Mouse (Mus musculus) thymus, postnatal 10 days (tissue): ENCODE data around the gene Myo9a.
A peak's percentile ranks its signal among the peaks of the same experiment; 100 is the strongest.

Experiments used
- DNase-seq, 2 experiments: peaks; one replicate each; pipeline ENCODE4 v3.0.0; 2021; ENCODE audit warnings: low spot score in 2 of 2

Myo9a gene

DNA sequence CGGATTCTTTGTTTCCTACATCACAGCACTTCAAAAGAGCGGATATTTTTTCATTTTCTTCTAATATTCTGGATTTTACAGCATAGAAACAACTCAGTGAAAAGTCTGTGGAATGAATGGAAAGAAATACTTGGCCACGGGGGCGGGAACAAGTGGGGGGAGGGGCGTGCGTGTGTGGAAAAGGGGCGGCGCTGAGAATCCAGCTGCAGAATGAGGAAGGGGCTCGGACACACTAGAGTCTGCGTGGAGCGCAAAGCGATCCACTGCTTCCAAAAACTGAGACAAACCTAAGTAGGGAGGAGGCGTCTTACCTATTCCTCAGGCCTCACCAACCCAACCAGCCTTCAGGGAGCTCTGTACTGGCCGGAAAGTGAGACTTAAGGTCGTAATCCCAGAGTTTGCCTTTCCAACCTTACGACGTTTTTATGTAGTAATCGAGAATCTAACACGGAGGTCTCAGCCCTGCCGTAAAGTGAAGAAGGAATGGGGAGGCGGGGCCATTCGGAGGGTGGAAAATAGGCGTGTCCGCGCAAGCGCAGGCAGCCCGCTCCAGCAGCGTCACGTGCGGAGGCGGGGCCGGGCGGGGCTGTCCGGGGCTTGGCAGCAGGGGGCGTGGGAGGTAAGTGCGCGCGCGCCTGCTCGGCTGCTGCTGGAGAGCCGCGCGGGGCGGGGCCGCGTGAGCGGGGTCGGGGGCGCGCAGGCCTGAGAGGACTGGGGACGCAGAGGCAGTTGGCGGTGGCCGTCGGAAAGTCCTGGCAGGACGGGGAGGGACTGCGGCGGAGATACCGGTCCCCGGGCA lies at the start of gene Myo9a, which contains the start of gene Senp8:
Myo9a (plus strand) TSS at position 630 of the 799 bp plus-strand sequence.
Senp8 (minus strand) TSS at position 444 of the 799 bp plus-strand sequence.
- DNase-seq = peak; percentile 98 to 100

DNA sequence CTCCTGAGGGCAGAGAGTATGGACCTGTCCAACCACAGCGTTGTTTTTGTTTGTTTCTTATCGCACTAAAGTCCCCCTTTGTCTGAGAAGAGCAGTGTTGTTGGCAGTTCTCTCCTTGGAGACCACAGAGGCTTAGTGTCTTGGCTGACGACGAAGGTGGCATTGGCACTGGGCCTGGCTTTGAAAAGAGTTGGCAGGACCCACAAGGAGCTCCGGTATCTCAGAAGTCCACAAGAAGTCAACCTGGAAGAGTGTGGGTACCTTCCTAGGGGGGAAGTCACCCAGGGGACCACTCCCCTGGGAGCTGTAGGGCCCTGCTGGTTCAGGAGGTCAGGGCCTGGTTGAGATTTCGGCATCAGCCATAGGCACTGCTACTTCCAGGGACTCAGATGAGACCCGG lies 49.6 kb upstream of the Myo9a start:
- DNase-seq = no peak

DNA sequence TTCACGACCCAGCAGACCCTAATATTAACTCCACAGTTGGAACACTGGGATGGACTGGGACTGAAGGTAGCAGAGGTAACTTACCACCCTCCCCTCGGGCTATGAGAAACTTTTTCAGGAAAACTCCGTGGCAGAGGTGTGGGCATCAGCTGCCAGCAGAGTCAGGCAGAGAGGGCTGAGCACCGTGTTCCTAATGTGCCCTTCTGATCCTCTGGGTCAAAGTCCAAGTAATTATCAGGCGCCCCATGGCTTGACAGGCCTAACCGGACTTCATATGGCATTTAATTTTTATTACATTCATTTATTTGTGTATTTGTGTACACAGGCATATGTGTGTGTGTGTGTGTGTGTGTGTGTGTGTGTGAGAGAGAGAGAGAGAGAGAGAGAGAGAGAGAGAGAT lies 47.6 kb upstream of the Myo9a start:
- no peak for DNase-seq

DNA sequence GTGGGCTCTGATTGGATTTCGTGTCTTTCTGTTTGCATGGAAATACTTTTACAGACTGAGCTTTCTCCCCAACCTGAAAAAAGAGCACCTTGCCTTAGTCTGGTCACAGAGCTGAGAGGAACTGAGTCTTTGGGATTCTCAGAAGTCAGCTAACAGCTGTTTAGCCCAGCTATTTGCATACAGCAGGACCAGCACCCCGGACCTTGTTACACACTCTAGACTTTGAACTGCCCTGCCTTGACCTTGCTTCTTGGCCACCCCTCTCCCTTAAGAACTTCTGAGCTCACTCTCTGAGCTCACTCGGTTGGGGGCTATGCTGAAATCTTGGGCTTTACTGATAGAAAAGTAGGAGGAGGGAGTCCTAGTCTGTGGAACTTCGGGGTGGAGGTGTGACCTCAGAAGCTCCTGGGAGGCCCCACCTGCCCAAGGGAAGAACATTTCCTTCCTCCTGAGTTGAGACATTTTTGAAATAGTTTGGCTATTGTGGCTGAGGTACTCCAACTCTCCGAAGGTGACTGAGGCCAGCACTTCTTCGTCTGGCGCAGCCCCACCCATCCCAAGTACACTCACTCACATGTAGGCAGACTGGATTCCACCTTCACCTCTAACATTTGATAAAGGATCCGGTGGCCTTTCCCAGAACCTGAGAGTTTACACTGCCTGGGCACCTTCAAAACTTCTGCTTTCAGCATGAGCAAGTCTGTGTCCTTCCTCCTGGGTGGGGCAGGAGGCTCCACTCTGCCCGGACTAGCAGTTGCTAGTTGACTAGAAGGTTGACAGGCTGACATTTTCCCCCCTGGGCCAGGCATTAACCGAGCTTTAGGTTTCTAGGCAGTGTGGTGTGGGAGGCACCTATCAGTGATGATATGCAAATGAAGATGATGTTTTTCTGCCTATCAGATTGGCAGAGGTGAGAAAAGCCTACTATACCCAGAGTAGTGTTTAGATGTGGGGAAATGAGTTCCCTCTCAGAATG lies 43.6 kb upstream of the Myo9a start:
- DNase-seq = peak in 1 of 2 experiments; percentile 13

DNA sequence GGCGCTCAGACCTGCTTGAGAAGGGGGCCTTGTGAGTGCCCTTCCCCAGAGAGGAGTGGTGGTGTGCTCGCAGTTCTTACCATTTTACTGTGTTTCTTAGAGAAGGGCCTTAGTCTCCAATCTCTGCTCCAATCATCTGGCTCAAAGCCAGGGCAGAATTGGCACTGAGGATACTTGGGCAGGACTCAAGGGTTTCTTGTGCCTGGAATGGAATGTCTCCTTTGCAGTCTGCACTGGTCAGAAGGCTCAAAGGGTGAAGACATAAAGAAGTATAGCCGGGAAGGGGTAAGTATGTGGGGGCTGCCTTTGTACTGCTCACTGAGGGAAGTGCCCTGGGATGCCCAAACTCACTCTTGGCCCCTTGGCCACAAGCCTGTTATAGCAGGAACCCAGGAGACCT lies 41.5 kb upstream of the Myo9a start:
- DNase-seq = no peak

DNA sequence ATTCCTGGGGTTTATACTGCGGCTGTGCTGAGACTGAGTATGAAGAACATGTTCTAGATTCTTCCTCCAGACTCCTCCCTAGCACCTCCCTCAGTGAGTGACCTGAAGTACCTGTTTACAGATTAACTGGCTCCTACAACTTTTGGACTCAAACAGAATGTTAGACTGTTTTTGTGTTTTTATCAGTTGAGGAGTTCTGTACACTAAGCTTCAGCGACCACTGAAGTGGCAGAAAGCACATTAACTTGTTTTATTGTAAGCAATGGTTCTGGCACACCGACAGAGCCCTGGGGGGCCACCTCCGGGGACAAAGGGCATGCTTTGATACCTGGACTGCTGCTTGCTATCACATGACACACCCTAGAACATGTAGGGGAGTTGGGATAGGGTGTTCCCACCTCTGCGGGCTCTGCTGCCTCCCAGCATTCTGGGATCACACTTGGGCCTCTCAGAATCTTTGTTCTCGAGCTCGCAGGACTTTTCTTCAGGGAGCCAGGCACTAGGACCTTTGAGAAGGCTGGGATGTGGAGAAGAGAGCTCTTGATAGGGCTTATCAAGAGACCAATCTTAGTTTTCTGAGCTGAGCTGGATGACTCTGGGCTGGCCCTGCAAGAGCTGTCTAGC lies 34.3 kb upstream of the Myo9a start:
- no peak for DNase-seq

DNA sequence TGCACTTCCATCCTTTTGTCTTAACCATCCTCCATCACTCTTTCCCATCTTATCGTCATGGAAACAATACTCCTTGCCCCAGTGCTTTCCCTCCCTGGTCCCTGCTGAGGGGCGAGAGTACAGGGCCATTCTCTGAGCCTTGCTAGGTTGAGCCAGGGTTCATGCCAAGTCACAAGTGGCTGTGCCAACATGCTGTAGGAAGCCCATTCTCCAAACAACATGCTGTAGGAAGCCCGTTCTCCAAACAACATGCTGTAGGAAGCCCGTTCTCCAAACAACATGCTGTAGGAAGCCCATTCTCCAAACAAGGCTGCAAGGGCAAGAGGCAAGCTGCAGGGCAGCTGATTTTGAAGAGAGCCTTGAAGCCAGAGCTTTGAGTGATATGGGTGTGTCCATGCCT lies 32.5 kb upstream of the Myo9a start:
- DNase-seq = no peak

DNA sequence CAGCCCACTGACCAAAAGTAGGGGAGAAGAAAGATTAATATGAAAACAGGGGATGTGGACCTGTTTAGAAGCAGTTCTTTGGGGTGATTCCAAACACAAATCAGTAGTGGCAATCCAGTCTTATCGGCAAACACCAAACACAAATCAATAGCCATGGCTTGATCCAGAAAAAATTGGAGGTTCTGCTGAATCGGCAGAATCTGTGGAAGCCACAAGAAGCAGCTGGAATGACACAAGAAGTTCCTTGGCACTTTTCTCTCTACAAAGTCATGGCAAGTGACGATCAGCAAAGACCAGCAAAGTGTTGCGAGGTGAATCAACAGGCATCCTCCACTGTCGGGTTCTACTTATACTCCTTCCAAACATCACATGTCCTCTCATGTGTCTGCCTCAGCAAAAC lies 29.6 kb upstream of the Myo9a start:
- DNase-seq = no peak

DNA sequence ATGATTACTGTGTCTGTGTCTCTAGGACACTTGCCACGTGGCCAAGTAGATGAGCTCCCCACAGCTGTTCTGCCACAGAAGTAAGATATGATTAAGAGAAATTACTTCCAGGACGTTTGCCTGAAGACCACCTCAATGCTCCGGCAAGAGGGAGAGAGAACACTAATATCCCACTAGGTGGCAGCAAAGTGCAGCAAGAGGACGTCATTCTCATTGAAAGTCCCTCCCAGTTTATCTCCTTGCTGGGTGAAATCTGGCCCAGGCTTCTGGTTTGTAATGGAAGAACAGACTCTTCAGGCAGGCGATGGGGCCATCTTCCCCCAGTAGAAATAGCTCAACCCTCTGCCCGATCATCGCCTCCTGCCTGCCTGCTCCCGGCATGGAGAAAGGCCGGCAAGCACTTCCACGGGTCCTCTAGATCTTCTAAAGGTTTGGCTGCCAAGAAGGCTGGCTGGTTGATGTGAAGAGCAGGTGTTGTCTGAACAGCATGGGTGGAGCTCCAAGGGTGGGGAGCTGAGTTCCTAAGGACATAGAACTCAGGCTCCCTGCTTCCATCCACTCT lies 27.5 kb upstream of the Myo9a start:
- peak; percentile 13 to 81 for DNase-seq

DNA sequence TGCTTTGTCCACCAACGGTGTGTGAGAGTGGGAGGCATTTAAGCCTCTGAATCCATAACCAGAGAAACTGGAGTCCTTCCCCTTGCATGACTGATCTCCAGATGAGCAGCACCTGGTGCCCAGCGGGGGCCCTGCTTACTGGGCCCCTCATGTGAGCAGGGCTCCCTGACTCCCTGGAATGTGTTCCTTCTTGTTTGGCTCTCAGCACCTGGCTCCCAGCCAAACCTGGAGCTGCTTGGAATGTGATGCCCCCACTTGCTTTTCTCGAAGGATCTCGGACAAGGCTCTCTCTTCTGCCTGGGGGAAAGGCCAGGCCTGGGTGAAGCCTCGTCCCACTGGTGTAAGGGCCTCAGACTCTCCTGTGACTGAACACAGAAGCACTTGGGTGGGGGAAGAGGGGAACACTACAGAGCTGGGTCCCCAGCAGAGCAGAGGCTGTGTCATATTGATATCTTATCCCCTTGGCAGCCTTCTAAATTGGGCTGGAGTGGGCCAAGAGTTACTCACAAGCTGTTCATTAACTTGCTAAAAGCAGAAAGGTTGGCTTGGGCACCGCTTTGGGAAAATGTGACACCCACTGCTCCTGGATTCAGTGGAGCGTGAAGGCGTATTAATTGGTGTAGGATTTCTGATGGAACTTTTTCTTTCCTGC lies 26.8 kb upstream of the Myo9a start:
- DNase-seq = no peak

DNA sequence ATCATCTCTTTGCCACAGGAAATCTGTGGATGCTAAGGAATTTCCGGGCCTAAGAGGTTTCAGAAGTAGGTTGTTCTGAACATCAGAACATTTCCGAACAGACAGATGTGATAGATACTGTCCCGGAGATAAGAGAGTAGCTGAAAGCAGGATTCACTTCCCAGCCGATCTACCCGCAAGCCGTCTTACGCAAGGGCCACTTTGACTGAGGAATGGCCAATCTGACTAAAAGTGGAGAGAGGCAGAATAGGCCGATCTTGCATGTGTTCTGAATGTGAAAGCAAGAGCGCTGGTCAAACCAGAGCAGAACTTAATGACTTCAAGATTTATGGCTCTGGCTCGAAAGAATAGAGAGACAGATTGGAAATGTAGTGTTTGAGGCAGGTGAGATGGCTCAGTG lies 25.2 kb upstream of the Myo9a start:
- no peak for DNase-seq

DNA sequence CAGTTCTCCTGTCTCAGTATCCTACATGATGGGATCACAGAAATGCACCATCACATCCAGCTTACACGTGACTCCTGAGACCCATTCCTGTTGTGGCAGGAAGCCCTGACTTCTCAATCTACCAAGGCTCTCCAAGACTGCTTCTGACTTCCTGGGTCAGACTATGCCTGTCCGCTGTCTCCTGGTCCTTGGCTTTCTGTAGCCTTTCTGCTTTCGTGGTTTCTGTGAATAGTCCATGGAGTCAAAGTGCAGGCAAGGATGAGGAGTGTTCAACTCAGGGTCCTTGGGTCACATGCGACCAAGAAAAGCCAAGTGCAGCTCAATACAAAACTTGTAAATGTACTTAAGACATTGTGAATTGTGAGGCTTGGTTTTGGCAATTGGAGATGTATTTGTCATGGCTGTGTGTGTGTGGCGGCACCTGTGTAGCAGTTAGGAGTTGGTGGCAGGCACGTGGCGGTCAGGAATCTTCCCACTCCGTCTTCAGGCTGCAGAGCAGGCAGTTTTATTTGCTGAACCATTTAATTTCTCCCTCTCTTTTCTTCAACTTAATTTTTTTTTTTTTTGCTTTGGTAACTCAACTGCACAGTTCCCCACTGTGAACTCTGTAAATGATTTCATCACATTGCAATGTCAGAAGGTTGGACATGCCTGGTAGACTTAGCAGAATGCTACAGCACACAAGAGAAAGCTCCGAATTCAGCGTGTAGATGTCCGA lies 23.0 kb upstream of the Myo9a start:
- DNase-seq = no peak

DNA sequence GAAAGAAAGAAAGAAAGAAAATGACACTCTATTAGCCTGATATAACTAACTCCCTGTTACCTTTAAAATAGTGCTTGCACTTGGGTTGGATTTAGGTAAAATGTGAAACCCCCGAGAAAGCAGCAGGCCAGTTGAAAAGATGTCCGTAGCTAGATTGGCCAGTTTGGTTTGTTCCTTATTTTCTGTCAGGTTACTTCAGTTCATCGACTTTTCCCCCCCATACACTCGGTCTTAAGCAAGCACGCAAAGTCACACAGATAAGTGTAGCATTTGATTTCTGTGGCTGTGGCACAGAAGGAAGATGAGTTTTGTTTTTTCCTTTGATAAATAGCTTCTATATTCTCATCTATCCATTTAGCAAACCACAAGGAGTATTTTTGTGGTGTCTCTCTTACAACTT lies 19.6 kb upstream of the Myo9a start:
- no peak for DNase-seq

DNA sequence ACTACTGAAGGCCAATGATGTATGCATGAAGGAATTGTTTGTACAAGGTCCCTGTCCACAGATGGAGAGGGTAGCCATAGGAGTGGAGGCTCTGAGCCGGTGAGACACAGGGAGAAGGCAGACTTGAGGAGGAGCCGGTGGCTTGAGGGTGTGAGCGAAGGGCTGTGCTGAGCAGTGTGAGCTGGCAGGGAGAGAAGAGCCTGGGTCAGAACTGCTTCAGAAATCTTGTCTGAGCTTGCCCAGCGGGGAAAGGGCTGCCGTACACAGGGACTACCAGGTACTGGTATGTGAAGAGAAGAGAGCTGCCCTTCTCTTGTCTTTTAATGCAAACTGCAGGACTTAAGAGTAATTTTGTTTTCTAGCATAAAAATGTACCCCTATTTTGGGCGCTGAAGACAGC lies 17.6 kb upstream of the Myo9a start:
- DNase-seq = no peak

DNA sequence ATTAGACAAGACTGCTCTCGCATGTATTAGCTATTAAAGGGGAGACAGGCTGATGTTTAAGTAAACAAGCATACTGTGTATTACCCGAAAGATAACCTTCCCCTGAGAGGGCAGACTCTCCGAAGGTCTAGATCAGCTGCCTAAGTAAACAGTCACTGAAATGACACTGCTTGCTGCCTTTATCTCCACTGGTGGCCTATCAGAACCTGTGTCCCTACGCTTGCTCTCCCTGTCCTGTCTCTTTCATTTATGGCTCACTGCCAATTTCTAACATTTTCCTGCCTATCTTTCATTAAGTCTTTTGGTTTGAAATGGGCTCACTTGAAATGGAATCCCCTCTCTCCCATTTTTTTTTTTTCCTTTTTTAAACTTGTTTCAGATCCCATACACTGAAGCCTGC lies 15.3 kb upstream of the Myo9a start:
- no peak for DNase-seq

DNA sequence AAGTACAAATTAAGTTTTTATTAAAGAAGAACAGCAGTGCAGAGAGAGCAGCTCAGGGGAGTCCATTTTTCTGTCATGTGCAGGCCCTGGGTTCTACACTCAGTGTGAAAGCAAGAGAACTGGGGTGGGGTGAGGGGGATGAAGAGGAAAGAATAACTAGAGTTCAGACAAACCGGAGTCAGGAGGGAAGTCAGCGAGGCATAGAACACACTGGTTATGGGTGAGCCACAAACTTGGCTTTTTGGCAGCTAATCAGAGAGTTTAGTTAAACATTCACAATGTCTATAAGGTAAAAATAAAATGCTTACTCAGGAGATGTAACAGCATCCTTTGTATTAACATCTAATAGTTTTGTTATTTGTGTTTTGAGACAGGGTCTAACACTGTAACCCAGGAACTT lies 10.1 kb upstream of the Myo9a start:
- DNase-seq = no peak

DNA sequence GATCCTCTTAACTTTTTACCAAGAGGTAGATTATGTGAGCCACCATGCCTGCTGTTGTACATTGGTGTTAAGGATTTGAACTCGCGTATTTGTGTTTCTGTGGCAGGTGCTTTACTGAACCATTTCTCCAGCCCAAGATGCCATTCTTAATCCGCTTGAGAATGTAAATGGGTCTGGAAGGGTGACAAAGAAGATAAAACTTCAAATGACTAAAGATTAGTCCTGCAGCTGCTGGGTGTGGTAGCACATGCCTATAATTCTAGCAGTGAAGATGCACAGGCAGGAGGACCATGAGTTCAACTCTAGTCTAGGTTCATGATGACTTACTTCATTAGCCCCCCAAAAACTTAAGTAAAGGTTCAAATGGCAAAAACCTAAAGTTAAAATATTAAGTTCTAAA lies 6.8 kb upstream of the Myo9a start:
- DNase-seq = no peak

DNA sequence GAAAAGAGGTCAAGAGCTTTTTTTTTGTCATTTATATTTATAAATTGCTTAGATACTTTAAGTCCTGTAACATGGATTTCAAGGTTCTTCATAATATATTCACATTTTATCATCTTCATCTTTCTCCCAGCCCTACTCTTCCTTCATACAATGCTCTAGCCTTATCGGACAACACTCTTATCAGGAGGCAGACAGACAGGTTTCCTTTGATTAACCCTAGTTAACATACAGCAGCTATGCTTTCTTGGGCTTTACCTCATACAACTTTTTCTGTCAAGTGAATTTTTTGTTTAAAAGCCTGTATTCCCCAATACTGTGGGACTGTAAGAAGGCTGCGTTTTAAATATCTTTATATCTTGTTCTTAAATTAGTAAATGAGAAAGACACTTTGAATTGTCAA lies 2.3 kb upstream of the Myo9a start:
- DNase-seq = no peak

DNA sequence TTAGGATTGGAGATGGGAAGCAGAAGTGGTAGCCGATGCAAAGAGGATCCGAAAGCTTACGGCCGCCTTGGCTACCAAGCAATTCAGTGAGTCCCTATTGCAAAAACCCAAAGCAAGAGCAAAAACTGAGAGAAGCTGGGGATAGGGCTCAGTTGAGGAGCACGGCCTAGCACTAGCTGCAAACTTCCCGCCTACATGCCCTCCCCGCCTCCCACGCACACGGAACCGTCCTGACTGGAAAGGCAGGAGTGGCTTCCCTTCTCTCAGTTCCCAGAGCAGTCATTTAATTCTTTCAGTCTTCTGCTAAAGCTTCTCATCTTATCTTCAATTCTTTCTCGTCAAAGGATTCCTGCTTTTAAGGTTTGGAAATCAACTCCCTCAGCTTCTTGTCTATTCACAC lies 1.7 kb upstream of the Myo9a start:
- no peak for DNase-seq

DNA sequence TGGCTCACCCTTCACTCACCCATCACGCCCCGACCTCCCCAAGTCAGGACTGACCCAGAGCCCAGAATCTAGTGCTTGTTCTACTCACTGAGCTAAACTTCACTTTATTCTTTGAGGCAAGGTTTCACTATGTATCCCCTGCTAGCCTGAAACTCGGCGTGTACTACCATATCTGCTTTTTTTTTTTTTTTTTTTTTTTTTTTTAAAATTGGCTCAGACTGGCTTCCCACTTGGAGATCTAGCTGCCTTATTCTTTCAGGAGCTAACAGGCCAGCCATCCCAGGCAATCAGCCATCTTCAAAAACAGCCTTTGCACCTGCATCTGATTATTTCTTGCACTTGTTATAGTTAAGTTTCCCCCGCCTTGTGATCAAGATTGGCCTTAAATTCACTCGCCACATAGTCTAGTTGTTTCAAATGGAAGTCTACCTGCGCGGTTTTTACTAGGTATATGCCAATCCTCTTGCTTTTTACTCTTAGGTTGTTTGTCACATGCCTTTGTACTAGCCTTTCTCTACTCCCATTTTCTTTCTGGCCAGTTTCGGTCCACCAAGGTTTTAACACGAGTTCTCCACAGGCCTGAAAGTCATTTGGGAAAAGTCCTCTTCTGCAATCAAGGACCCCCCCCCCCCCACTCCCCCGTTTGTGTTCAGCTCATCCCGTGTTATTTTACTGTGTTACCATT lies 973 bp upstream of the Myo9a start:
- no peak for DNase-seq
